In genomic region chr1:69833476-69833875, GRCm38 (mm10) we compare ENCODE assay signal across 12 mouse cellular contexts. TPM values are rescaled to one million over a fixed set of nuclear protein-coding genes. Genes with fewer than 3 reads are reported as not detected.
DNase-seq lines count a peak whose midpoint lies in the region; TF ChIP-seq lines count a peak whose summit lies in the region.
"Not testable (repeated sequence)": the region's sequence is repeated elsewhere in the genome, so short reads cannot be mapped to it uniquely, and the experiment has no call there.
"Had no signal": no experiment of that assay in that cellular context is flagged by ENCODE, and none has a peak within 500 bp of the region (broad histone marks: within the 10 kb centered on the region; RNA-seq: fewer than 3 reads in every experiment).

No protein-coding gene starts in this region.

- H3K9ac ChIP-seq in liver, adult 2 months (ENCODE audit: low read depth, low read length) = not testable (repeated sequence)

- H3K27me3 ChIP-seq in kidney, adult 2 months (replicated peaks; ENCODE audit: control insufficient read depth, insufficient read depth, low read length); liver, adult 2 months (ENCODE audit: control insufficient read depth, insufficient read depth, low read length): not testable (repeated sequence)

- 47% methylated on average over 4 of the region's 4 CpGs for WGBS in kidney, adult 2 months
- WGBS in liver, adult 2 months = 42% methylated on average over 4 of the region's 4 CpGs

- DNase-seq in kidney, adult 11 months = peak; percentile 6
- DNase-seq in kidney, adult 2 months = peak; percentile 77
- DNase-seq in kidney, adult 9 months = peak; percentile 65
- DNase-seq in kidney, postnatal 25 days = peak; percentile 29 to 56
- peak; percentile 11 for DNase-seq in liver, adult 2 months (ENCODE audit: extremely low read depth, low read depth, low spot score)

- not testable (repeated sequence) for H3K4me3 ChIP-seq in kidney, adult 2 months (ENCODE audit: insufficient read depth, low read depth, low read length); liver, adult 2 months (ENCODE audit: insufficient read depth, low read depth, low read length)

- TF ChIP-seq CTCF in kidney, adult 2 months (conservative IDR thresholded peaks at IDR 0.05; ENCODE audit: insufficient read depth, insufficient read length, low read depth, low read length); liver, adult 2 months (IDR thresholded peaks at IDR 0.05; ENCODE audit: low read depth, low read length): not testable (repeated sequence)

- not testable (repeated sequence) for TF ChIP-seq POLR2A in kidney, adult 2 months (IDR thresholded peaks at IDR 0.05; ENCODE audit: low read depth, low read length); liver, adult 2 months (IDR thresholded peaks at IDR 0.05; ENCODE audit: extremely low read depth, insufficient read depth, low read length)

- not testable (repeated sequence) for H3K36me3 ChIP-seq in kidney, adult 2 months (ENCODE audit: control insufficient read depth, insufficient read depth, low read length); liver, adult 2 months (ENCODE audit: control insufficient read depth, insufficient read depth, low read length)

- H3K27ac ChIP-seq in kidney, adult 2 months (ENCODE audit: insufficient read depth, low read depth, low read length); liver, adult 2 months (replicated peaks; ENCODE audit: insufficient read depth, low read depth, low read length): not testable (repeated sequence)

- not testable (repeated sequence) for H3K4me1 ChIP-seq in kidney, adult 2 months (ENCODE audit: control insufficient read depth, insufficient read depth, low read length); liver, adult 2 months (ENCODE audit: control insufficient read depth, insufficient read depth, low read length)

- not testable (repeated sequence) for H3K79me2 ChIP-seq in liver, adult 2 months (ENCODE audit: control insufficient read depth, insufficient read depth, low read length)

RNA-seq across cellular contexts. Expression of gene Spag16, which starts 6.7 kb away (rescaled TPM):
- polyA plus RNA-seq in kidney, adult 2 months (2012; rRNA removed) = 0.03 TPM in 2 replicates
- total RNA-seq in liver, adult 2 months (2014; rRNA removed) = not detected in 2 replicates
- polyA plus RNA-seq in liver, adult 2 months (2012; rRNA removed) = not detected in 2 replicates
- total RNA-seq: adrenal gland, adult 18-20 months; adrenal gland, adult 8-10 months; adrenal gland, postnatal 14 days; adrenal gland, postnatal 36 days; CH12.LX; G1E had no signal
- polyA plus RNA-seq: G1E, Patski had no signal

Comparison
In these comparisons a context has a peak if more than half of its experiments do, and no peak if none do; other contexts are left out.
1. DNase-seq: peak in every context shown above with its lines; median percentile 77 in kidney, adult 2 months; 65 in kidney, adult 9 months; 42 in kidney, postnatal 25 days; 11 in liver, adult 2 months; 6 in kidney, adult 11 months.